Mouse (Mus musculus) CD4-positive helper T cell, adult 2 months (primary cell): ENCODE results near the gene Spc24.
A peak's percentile ranks its signal among the peaks of the same experiment; 100 is the strongest.

Experiments
- DNase-seq: peaks from one replicate; pipeline ENCODE4 v3.0.0-alpha.2; 2012; ENCODE audit warnings: low read depth, missing footprints, low spot score

The Spc24 gene

DNA sequence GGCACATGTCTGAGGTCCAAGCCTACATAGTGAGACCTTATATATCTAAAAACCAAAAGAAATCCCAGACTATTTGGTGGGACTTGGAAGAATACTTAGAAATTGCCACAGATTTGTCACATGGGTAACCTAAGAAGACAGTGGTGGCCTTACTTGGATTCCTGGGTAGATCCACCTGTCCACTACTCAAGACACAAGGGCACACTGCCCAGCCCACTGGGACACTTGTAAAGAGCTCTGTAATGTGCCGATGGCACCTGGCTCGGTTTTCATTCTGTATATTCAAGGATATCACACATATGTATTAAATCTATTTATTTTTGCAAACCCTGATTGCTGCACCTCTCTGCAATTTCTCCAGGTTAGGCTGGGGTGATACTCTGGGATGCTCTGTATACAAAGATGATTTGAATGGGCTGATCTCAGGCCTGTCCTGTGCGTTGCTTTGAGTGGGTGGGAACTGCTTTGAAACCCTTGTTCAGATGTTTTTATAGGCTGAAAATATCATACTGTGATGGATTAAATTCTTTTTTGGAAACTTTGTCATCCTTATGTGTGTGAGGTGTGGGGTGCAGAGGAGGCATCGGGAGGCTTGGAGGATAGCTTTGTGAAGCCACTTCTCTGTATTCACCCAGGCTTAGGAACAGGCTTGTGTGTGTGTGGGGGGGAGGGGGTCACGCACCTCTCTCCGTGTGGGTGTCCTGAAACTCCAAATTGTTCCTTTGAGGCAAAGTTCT is 10.6 kb downstream of the Spc24 start:
- DNase-seq: no peak

DNA sequence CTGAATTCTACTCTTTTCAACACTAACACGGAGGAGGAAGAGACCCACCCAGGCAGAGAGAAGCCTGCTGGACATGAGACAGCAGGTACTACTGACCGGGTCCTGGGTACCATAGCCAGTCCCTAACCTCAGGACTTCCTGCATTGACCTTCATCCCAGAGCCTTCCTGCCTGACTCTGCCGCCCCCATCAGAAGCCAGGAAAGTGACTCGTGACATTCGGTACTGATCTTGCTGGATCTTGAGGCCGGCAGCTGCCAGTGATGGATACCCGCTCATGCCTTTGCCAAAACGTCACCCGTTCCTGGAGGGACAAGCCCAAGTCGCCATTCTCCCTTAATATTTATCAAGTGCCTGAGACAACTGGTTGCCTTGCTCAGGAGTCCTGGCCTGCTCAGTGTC is 11.6 kb downstream of the Spc24 start:
- DNase-seq: no peak

DNA sequence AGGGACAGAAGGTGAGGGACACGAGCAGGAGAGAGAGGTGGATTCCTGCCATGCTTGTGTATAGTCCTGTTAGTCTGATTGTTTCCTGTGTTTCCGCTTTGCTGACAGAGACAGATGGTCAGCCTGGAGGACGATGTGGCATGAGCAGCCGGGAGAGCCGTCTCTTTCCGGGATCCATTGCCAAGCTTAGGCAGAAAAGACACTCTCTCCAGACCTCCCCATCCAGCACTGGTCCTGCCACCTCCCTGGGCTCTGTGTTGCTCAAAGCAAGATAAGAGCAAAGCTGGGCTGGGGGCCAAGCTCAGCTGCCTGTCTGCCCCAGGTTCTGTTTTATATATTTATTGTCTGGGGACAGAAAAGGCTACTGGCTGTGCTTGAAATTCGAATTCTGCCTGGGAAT is 12.1 kb downstream of the Spc24 start:
- no peak for DNase-seq

DNA sequence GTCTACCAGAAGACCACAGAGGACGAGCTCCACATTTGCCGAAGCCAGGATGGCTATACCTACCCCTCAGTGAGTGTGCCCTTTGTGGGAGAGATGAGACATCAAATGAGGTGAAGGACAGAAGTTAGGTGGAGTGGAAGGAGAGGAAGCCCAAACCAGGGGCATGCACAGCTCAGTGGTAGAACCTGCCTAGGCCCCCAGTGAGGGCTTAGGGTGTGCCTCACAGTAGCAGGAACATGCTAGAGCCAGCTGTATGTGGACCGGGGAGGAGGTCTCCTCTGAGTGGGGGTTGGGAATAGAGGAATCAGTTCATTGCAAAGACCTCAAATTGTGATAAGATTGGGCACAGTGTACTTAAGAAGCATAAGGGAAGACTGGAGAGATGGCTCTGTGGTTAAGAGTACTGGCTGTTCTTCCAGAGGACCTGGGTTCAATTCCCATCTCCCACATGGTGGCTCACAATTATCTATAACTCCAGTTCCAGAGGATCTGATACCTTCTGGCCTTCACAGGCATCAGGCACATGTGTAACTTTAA is 12.8 kb downstream of the Spc24 start:
- DNase-seq: no peak

DNA sequence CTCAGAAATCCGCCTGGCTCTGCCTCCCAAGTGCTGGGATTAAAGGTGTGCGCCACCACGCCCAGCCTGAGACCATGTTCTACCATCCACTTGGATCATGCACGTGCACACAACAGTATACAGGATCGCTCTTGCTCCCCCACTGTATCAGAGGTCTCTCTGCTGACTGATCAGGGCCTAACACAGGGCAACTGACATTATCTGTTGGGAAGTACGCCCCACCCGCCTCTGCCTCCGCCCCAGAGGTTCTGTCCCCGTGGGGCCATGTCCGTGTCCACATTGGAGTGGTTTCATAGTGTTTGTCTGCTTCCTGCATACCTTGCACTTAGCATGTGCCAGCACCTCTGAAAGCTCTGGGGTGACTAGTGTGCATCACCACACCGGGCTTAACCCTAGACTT is 18.6 kb downstream of the Spc24 start:
- no peak for DNase-seq

DNA sequence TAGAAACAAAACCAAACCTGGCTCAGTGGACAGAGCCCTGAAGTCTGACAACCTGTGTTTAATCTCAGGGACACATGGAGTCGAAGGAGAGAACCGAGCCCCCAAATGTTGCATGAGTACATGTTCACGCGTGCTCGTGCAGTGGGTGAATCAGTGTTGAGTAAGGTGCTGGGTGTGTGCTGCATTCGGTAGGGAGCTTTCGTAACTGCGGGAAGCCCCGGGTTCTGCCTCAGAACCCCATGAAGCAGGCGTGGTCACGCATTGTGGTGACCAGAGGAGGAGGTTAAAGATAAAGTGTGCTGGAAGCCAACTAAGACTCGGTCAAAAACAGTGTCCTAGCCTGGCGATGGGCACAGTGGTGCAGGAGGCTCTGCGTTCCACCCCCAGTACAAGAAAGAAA is 19.7 kb downstream of the Spc24 start:
- DNase-seq: no peak

DNA sequence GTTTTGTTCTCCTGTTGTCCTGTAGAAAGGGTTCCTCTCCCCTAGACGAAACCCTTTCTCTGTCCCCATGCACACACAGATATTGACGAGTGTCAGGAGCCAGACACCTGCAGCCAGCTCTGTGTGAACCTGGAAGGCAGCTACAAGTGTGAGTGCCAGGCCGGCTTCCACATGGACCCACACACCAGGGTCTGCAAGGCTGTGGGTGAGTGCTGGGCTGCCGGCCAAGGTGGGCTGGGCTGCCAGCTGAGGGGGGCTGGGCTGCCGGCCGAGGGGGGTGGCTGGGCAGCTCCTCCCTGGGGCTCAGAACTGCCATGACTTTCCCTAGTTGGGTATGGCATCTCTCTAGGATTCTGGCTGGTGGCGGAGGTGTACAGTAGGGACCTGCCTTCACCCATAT is 21.3 kb downstream of the Spc24 start:
- peak; percentile 18 for DNase-seq

DNA sequence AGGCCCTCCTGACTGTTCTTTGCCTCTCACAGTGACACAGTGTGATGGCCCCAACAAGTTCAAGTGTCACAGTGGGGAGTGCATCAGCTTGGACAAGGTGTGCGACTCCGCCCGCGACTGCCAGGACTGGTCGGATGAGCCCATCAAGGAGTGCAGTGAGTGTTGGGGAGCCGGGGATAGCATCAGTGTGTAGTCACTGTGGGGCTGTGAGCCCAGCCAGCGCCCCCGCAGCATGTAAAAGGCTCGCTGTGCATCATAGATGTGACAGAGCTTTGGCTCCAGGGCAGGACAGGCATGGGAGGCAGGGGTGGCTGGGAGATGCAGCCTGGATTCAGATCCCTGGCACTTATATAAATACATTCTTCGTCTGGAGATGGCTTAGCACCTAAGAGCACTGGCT is 22.9 kb downstream of the Spc24 start:
- no peak for DNase-seq

DNA sequence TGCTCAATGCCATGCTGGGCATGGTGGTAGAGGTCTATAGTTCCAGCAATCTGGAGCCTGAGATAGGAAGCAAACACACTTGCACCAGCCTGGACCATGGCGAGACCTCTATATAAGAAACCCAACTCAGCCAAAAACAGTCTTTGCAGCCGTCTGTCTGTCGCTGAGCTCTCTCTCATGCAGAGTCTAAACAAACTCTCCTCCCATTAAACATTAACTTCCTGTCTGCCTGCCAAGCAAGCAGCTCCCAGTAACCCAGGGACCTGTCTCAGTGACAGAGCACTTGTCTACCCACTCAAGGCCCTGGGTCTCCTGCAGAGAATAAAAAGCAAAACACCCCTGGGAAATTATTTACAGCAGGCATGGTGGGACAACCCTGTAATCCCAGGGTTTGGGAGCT is 23.5 kb downstream of the Spc24 start:
- DNase-seq: no peak

DNA sequence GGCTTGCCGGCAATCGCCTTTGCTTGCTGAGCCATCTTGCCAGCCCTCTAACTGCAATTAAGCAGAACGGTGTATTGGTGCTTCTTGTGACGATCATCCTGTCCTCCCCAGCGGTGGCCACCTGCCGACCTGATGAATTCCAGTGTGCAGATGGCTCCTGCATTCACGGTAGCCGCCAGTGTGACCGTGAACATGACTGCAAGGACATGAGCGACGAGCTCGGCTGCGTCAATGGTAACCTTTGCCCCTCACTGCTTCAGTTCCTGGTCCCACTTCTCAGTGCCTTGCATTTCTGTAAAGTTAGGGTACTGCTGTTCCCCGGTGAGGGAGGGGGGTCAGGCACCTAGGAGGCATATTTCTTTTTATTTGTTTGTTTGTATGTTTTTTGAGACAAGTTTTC is 25.0 kb downstream of the Spc24 start:
- DNase-seq: no peak

DNA sequence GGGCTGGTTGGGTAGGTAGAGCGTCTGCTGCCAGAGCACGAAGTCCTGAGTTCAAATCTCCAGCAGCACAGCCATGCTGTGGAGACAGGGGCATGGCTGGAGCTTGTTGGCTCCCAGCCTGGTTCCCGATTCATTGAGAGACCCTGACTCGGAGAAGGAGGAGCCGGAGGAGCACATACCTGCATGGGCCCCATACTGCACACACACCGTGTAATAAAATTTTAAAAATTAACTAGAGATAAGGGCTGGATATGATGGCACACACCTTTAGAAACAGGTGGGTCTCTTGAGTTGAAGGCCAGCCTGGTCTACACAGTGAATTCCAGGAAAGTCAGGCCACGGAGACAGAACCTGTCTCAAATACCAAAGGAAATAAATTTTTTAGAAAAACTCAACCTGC is 26.1 kb downstream of the Spc24 start:
- no peak for DNase-seq

DNA sequence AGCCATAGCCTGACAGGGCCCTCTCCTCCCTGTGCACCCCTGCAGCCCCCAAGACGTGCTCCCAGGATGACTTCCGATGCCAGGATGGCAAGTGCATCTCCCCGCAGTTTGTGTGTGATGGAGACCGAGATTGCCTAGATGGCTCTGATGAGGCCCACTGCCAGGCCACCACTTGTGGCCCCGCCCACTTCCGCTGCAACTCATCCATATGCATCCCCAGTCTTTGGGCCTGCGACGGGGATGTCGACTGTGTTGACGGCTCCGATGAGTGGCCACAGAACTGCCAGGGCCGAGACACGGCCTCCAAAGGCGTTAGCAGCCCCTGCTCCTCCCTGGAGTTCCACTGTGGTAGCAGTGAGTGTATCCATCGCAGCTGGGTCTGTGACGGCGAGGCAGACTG is 26.7 kb downstream of the Spc24 start:
- no peak for DNase-seq

DNA sequence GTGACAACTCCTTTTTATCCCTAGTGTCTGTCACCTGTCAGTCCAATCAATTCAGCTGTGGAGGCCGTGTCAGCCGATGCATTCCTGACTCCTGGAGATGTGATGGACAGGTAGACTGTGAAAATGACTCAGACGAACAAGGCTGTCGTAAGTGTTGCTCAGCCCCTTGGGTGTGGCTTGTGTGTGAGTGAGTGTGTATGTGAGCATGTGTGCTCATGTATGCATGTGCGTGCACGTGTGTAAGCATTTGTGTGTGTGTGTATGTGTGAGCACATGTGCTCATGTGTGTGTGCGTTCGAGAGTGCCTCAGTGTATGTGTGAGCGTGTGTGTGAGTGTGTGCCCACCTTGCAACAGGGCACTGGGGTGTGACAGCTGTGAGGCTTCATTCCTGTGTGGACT is 27.8 kb downstream of the Spc24 start:
- no peak for DNase-seq

DNA sequence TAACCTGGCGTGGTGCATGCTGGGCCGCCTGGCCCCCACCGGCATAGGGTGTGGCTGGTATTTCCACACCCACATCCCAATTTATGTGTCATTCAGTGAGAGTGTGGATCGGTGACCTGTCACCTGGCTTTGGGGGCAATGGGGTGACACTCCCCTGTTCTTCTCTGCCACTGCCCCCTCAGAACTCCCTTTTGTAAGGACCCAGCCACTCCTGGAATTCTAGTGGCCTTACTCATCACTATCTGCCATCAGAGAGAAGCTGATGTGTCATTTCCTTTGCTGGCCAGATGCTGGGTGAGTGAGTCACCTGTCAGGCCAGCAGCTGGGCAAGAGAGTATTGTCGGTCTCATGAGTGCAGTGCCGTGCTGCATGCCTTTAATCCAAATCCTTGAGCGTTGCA is 30.8 kb downstream of the Spc24 start:
- no peak for DNase-seq

DNA sequence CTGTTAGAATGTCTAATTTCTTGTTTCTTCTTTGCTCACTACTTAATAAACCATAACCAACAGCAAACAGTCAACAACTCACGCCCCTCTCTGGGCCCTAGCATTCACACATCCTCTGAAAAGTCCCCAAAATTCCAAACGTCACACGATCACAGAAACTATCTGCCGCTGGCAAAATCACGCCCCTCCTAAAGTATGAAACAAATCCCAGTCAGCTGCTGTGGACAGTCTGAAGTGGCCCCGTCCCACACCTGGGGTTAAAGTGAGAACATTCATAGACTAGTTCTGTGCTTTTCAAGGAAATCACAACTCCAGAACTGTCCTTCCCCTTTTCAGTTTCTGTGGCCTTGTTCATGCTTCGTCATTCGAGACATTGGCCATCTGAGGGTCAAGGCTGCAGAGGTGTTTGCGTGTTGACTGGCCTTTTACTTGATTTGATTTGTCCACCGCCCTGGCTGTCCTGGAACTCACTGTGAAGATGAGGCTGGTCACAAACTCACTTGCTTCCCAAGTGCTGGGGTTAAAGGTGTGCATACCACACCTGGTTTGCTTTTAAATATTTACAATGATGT is 31.8 kb downstream of the Spc24 start:
- DNase-seq: no peak

DNA sequence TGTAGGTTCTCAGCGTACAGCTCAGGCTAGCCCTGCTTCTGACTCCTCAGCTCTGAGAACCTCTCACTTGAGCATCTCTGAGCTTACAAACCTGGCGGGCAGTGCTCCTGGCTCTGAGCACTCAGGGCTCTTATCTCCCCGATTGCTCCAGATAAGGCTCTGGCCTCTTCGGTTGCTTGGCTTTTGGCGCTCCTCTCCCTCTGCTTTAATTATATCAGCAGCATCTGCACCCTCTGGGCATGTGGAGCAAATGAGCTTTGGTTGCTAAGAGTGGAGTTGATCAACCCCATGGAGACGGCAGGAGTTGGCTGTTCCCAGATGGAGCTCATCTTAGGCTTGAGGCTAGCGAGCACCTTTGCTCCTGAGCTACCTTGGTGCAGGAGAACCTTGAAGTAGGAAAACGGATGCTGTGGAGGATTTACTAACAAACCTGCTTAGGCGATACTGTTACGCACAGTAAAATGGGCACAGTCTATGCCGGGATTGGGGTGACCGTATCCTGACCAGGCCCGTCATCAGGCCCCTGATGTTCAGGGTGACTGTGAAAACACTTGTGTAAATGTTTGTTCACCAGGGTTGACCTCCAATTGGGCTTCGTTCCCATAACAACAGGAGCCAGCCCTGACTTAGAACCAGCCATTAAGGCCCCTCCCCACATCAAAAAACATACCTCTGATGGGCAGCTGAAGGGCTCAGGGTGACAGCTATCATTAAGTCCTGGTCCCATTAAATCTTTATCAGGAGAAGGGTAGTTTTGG is 33.7 kb downstream of the Spc24 start:
- DNase-seq: no peak

DNA sequence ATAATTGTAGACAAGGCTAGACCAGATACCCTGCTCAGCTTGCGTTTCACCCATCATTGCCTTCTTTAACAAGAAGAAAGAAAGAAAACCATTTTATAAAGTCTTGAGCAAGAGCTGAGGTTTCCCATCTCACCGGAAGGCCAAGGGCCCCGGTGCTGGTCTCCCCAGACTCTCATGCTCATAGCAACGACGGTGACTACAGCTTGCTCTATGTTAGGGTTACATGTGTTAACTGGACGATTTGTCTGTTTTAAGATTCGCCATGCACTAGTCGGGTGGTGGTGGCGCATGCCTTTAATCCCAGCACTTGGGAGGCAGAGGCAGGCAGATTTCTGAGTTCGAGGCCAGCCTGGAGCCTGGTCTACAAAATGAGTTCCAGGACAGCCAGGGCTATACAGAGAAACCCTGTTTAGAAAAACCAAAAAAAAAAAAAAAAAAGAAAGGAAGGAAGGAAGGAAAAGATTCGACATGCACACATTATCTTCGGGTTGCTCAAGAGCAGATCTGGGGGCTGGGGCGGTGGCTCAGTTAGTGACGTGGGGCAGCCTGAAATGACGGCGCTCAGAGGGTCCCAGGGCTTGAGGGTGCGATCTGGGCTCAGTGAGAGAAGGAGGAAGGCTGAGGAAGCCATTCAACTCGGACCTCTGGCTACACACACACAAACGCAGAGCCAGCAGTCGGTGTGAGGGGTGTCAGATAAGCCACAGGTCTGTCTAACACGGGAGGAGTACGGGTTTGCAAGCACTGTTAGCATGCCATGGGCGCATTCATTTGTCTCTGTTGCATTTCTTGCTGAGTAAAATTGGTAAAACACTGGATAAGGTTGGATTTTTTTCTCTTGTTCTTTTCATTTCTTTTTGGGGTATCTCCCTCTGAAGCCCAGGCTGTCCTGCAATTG is 34.6 kb downstream of the Spc24 start:
- peak; percentile 17 for DNase-seq

DNA sequence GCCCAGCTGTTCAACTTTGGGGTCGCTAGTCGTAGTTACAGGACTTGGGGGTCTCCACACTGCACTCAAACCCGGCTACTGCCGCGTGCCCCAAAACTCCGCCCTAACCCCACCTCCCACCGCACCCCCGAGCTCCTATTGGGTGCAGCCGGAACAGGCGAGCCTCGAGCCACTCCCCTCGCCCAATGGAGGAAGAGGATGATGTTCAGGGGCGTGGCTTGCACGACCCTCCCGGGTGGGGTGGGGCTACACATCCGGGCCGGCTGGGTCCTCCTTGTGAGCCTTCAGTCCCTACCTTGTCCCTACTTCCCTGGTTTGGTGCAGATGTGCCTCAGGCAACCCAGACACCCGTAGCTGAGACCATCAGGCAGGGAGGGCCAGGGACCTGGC is 36.0 kb downstream of the Spc24 start:
- peak; percentile 91 for DNase-seq

DNA sequence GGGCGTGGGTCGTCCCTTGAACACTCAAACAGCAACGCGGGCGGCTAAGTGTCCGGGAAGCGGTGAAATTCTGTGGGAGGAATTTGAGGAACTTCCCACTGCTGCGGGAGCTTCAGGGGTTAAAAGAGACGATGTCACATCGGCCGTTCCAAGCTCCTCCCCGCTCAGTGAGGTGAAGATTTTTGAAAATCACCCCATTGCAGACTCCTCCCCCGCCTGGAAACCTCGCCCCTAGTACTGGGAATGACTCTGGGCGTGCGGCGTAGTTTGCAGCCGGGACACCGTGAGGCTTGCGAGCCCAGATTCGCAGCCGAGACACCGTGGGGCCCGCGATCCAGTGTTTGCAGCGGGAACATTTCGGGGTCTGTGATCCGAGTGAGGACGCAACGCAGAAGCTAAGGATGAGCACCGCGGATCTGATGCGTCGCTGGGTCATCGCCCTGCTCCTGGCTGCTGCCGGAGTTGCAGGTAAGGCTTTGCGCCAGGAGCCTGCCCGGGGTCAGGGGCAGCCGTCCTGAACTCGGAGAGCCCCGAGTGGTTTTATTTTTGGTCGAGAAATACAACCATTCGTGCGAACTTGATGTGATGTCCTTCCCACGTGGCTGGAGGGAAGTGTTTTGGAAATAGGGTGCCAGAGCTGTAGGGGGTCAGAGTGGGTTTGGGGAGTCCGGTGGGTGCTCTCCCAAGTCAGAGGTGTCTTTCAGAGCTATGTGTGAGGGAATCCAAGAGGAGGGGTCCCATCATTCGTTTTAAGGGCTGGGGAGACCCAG is 36.5 kb downstream of the Spc24 start, which contains the start of gene Ldlr:
Gene Ldlr, plus strand, starts transcription at position 107 of the 770 bp plus-strand sequence.
- peak; percentile 74 for DNase-seq

DNA sequence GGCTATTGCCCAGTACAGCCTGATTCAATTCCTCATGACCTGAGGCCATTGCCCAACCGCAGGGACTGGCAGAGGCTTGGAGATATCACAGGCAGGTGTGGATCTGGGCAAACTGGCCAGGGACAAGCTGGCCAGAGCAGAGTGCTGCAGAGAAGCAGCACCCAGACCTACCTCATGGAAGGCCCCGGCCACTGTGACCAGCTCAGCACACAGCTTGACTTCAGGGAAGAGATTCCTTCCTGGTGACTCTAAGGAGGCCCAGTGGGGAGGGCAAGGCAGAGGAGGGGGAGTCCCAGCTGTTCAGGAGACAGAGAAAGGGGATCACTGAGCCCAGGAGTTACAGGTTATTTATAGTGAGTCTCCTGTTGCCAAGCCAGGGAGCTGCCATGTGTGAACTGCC is 39.1 kb downstream of the Spc24 start:
- DNase-seq: no peak

DNA sequence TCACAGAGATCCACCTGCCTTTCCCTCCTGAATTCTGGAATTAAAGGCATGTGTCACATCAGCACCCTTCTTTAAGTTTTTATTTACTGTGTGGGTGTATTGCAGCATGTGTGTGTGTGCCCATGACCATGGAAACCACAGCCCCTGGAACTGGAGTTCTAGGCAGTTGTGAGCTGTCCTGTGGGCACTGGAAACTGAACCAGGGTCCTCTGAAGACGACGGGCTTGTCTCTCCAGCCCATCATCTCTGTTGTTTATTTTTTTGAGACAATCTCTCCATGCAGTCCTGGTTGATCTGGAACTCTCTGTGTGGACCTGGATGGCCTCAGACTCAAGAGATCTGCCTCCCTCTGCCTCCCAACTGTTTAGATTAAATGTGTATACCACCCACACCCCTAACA is 43.1 kb downstream of the Spc24 start:
- DNase-seq: no peak
